Mouse (Mus musculus) intestine, embryonic 15.5 days (tissue): ENCODE measurements around the gene Hist1h4i. TPM values are rescaled to one million over a fixed set of nuclear protein-coding genes. Genes with fewer than 3 reads are reported as not detected.
A peak's percentile ranks its signal among the peaks of the same experiment; 100 is the strongest.
"Not testable (repeated sequence)": the region's sequence is repeated elsewhere in the genome, so short reads cannot be mapped to it uniquely, and the experiment has no call there.

Experiments used
- ATAC-seq: fragments of 200-750 bp; cut with Nextera tagmentation; 2 replicates; pipeline ENCODE4 v1.8.0; 2017; ENCODE audit warnings: moderate TSS enrichment, moderate library complexity
- H3K27ac ChIP-seq: fragments of 300-500 bp; sonication (generic); 2 replicates; pipeline ENCODE4 v1.5.1; 2015; ENCODE audit warnings: mild to moderate bottlenecking, inconsistent platforms
- H3K27me3 ChIP-seq: fragments of 300-500 bp; sonication (generic); replicated peaks from 2 replicates; pipeline ENCODE4 v1.6.1; 2015; ENCODE audit warnings: inconsistent platforms
- H3K36me3 ChIP-seq: fragments of 300-500 bp; sonication (generic); 2 replicates; pipeline ENCODE4 v1.6.1; 2015; ENCODE audit warnings: inconsistent platforms
- H3K4me1 ChIP-seq: fragments of 300-500 bp; sonication (generic); replicated peaks from 2 replicates; pipeline ENCODE4 v1.6.1; 2015; ENCODE audit warnings: inconsistent platforms
- H3K4me2 ChIP-seq: fragments of 300-500 bp; sonication (generic); replicated peaks from 2 replicates; pipeline ENCODE4 v1.6.1; 2015; ENCODE audit warnings: mild to moderate bottlenecking, inconsistent platforms
- H3K4me3 ChIP-seq: fragments of 300-500 bp; sonication (generic); replicated peaks from 2 replicates; pipeline ENCODE4 v1.5.1; 2015; ENCODE audit warnings: inconsistent platforms
- H3K9ac ChIP-seq: fragments of 300-500 bp; sonication (generic); 2 replicates; pipeline ENCODE4 v1.6.1; 2015; ENCODE audit warnings: inconsistent platforms
- H3K9me3 ChIP-seq: fragments of 300-500 bp; sonication (generic); 2 replicates; pipeline ENCODE4 v1.6.1; 2016; ENCODE audit warnings: inconsistent platforms
- WGBS: fragments of 180-500 bp; shearing (Covaris S2); methylation state at CpG from one replicate; pipeline ENCODE4 v1.1.7; 2015; 5-methylcytosine and 5-hydroxymethylcytosine counted together
- polyA plus RNA-seq: library from polyadenylated mRNA; unstranded; fragments of >200 nt; fragmentation: Nextera tagmentation; extraction: Ambion mirVana; gene quantifications from 2 replicates; pipeline ENCODE4 v1.2.1, GENCODE M21; 2015

Hist1h4i gene
- polyA plus RNA-seq, 1 experiment from 2014 or later = 21.0 TPM

DNA sequence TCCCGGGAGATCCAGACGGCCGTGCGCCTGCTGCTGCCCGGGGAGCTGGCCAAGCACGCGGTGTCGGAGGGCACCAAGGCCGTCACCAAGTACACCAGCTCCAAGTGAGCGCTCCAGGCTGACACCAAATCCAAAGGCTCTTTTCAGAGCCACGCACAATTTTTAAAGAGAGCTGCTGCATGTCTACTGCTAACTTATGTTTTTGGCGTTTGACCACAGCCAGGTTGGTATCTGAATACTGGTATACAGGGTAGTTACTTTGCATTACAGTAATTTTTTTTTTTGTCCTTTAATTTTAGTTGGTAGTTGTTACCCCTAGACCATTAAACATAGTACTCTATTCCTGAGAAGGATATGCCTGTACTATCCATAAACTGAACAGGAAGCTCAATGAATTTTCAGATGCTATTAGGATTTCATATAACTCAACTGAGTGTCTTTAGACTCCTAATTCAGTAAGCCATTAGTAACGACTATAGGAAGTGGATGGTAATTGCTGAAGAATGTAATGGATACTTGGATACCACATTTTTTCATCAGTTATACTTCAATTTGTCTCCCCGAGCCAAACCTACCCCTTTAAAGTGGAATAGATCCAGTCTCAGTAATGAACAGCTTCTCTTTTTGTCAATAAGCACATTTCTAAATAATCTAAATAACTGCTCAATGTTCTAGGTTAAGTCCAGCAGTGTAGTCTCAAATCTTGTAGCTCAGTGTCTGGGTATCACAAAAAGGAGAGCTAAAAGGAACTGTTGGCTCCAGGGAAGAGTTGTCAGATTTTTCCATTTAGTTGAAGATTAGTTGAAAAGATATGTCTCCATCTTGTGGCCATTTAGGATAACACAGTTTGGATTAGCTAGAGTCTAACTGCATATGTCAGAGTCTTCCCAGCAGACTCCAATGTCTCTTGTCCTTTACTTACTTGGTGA, 2.6 kb upstream of the Hist1h4i start:
- peak; percentile 14 for ATAC-seq
- WGBS = 1% methylated on average over 12 of the region's 14 CpGs

DNA sequence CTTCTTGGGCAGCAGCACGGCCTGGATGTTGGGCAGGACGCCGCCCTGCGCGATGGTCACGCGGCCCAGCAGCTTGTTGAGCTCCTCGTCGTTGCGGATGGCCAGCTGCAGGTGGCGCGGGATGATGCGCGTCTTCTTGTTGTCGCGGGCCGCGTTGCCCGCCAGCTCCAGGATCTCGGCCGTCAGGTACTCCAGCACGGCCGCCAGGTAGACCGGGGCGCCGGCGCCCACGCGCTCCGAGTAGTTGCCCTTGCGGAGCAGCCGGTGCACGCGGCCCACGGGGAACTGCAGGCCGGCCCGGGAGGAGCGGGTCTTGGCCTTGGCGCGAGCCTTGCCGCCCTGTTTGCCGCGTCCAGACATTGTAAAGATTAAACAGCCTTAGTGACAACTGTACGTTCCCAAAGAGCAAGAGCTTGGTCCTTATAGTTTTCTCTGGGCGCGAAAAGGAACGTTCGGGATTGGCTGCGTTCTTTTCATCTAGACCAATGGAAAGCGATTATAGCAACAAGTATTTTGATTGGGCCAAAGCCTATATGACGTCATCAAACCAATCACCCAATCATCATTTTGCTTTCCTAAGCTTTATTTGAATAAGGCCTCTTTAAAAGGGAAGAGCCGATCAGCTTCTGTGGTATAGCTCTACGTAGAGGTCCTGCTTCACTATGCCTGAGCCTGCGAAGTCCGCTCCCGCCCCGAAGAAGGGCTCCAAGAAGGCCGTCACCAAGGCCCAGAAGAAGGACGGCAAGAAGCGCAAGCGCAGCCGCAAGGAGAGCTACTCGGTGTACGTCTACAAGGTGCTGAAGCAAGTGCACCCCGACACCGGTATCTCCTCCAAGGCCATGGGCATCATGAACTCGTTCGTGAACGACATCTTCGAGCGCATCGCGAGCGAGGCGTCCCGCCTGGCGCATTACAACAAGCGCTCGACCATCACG, 1.7 kb upstream of the Hist1h4i start, which contains the start of the genes Hist1h2ag and Hist1h2bj:
Gene Hist1h2ag, minus strand, starts transcription at position 377 of the 935 bp plus-strand sequence.
Gene Hist1h2bj, plus strand, starts transcription at position 647 of the 935 bp plus-strand sequence.
- not testable (repeated sequence) for H3K36me3 ChIP-seq, H3K27me3 ChIP-seq, H3K9me3 ChIP-seq, H3K4me1 ChIP-seq
- peak within 1 kb of the TSS; percentile 56 for H3K9ac ChIP-seq
- H3K4me2 ChIP-seq = peak within 1 kb of the TSS; percentile 58
- peak within 1 kb of the TSS; percentile 87 for H3K27ac ChIP-seq
- under 1% methylated on average over 49 of the region's 80 CpGs for whole genome bisulfite sequencing
- H3K4me3 ChIP-seq = peak within 1 kb of the TSS; percentile 34
- ATAC-seq = peak; percentile 93

More for the DNA sequence above, 2.6 kb upstream of the Hist1h4i start:
- Histone ChIP-seq H3K4me3 (peak overlapping the region; percentile 28), H3K9ac (peak overlapping the region; percentile 37), H3K4me2 (peak overlapping the region; percentile 57), H3K27ac (peak overlapping the region; percentile 79), H3K36me3 (no peaks in the 10 kb centered on the region), H3K4me1 (peaks cover 6% of the 10 kb centered on the region; the same call in 1 of the 2 replicates), H3K27me3 (no peaks in the 10 kb centered on the region), H3K9me3 (no peaks in the 10 kb centered on the region)

GRCm38 (mm10) chr13:22041651-22042567, 747 bp upstream of the Hist1h4i start:
- Histone ChIP-seq H3K4me1 (peaks cover 6% of the 10 kb centered on the region; the same call in 1 of the 2 replicates), H3K4me3 (peak overlapping the region; percentile 34), H3K36me3 (no peaks in the 10 kb centered on the region), H3K4me2 (peak overlapping the region; percentile 58), H3K27ac (peak overlapping the region; percentile 87), H3K9ac (peak overlapping the region; percentile 56), H3K27me3 (no peaks in the 10 kb centered on the region), H3K9me3 (no peaks in the 10 kb centered on the region)
- ATAC-seq = no peak
- 3% methylated on average over 13 of the region's 13 CpGs for WGBS

DNA sequence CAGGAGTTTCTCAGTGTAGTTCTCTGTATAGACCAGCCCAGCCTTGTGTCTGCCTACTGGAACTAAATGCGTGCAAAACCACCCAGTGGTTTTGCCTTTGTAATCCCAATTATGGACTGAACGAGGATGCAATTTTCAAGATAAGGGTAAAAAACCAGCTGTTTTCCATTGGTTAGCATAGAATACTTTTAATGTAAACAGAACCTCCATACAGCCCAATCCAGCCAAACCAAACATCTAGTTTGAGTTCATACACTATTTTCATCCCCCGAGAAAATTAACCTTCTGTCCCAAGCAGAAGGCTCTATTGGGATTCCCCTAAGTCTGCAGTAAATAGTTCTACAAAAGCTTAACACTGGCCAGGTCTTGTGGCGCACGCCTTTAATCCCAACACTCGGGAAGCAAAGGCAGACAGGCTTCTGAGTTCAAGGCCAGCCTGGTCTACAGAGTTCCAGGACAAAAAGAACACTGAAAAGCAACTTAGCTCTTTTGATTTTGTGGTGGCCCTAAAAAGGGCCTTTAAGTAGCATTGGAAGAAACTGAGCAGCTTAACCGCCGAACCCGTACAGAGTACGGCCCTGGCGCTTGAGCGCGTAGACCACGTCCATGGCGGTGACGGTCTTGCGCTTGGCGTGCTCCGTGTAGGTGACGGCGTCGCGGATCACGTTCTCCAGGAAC, 559 bp downstream of the Hist1h4i start:
- H3K9ac ChIP-seq = peak overlapping the region; percentile 30
- under 1% methylated on average over 23 of the region's 24 CpGs for WGBS
- H3K27ac ChIP-seq = peak overlapping the region; percentile 84
- no peaks in the 10 kb centered on the region for H3K9me3 ChIP-seq
- no peaks in the 10 kb centered on the region for H3K36me3 ChIP-seq
- peak overlapping the region; percentile 58 for H3K4me2 ChIP-seq
- no peaks in the 10 kb centered on the region for H3K27me3 ChIP-seq
- H3K4me1 ChIP-seq = peaks cover 10% of the 10 kb centered on the region; the same call in 1 of the 2 replicates
- peak; percentile 27 for ATAC-seq
- peak overlapping the region; percentile 32 for H3K4me3 ChIP-seq

DNA sequence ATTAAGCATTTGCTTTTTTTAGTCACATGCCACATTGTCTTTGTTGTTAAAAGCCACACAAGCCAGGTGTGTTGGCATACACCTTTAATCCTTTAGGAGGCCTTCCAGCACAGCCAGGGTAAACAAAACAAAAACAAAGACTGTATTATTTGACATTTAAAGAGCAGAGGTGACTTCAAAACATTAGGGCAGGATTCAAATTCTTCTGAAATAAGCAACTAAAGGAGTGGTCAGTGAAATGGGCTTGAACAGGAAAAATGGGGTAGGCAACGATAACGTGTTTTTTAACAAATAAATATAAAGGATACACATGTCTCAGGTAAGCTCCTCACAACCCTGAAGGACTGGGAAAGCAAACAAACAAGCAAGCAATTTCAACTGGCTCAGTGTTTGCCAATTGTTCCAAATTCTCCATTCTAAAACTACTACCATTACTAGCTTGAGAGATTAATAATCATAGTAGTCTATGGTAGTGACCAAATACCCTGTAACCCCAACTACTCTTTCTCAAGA, 1.2 kb downstream of the Hist1h4i start:
- H3K9me3 ChIP-seq = no peaks in the 10 kb centered on the region
- H3K36me3 ChIP-seq = no peaks in the 10 kb centered on the region
- H3K27ac ChIP-seq = peak overlapping the region; percentile 84
- peaks cover 10% of the 10 kb centered on the region; the same call in 1 of the 2 replicates for H3K4me1 ChIP-seq
- WGBS = 0% methylated on average over 2 of the region's 2 CpGs
- peak overlapping the region; percentile 58 for H3K4me2 ChIP-seq
- peak overlapping the region; percentile 30; the same call in 1 of the 2 replicates for H3K9ac ChIP-seq
- no peak for ATAC-seq
- no peaks in the 10 kb centered on the region for H3K27me3 ChIP-seq
- peak overlapping the region; percentile 32 for H3K4me3 ChIP-seq

DNA sequence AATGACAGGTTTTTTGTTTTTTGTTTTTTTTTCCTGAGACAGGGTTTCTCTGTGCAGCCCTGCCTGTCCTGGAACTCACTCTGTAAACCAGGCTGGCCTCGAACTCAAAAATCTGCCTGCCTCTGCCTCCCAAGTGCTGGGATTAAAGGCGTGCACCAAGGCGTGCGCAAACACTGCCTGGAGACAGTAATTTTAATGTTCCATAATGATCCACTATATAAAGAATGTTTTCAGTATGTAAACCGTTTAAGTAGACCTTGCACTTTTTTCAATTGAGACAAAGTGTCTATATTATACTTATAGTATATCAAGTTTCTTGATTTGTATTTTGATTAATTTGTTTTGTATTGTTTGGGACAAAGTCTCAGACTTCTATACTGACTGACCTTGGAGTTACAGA, 1.8 kb downstream of the Hist1h4i start:
- WGBS = 63% methylated on average over 5 of the region's 5 CpGs
- Histone ChIP-seq H3K4me2 (no peak overlapping the region), H3K27ac (no peak overlapping the region)

GRCm38 (mm10) chr13:22037415-22037814, 3.7 kb downstream of the Hist1h4i start:
- no peaks in the 10 kb centered on the region for H3K9me3 ChIP-seq

More for the DNA sequence above, 1.8 kb downstream of the Hist1h4i start:
- Histone ChIP-seq H3K36me3 (no peaks in the 10 kb centered on the region), H3K4me3 (no peak overlapping the region), H3K4me1 (peaks cover 7% of the 10 kb centered on the region; the same call in 1 of the 2 replicates), H3K9ac (no peak overlapping the region), H3K27me3 (no peaks in the 10 kb centered on the region), H3K9me3 (no peaks in the 10 kb centered on the region)
- no peak for ATAC-seq

GRCm38 (mm10) chr13:22036986-22037385, 4.2 kb downstream of the Hist1h4i start:
- H3K36me3 ChIP-seq = no peaks in the 10 kb centered on the region
- no peak for ATAC-seq
- peak overlapping the region; percentile 86 for H3K27ac ChIP-seq
- H3K9me3 ChIP-seq = no peaks in the 10 kb centered on the region
- H3K4me2 ChIP-seq = peak overlapping the region; percentile 68
- no peaks in the 10 kb centered on the region for H3K27me3 ChIP-seq
- 0 out of 2 replicates have a peak overlapping the region, but pooled peaks have one; percentile 41 for H3K9ac ChIP-seq
- 56% methylated on average over 3 of the region's 3 CpGs for WGBS
- H3K4me1 ChIP-seq = 0 out of 2 replicates have a peak, but pooled peaks cover 5% of the 10 kb centered on the region
- H3K4me3 ChIP-seq = peak overlapping the region; percentile 31

More at GRCm38 (mm10) chr13:22037415-22037814, 3.7 kb downstream of the Hist1h4i start:
- no peak for ATAC-seq
- Histone ChIP-seq H3K4me1 (0 out of 2 replicates have a peak, but pooled peaks cover 5% of the 10 kb centered on the region), H3K36me3 (no peaks in the 10 kb centered on the region), H3K4me3 (no peak overlapping the region), H3K27ac (no peak overlapping the region), H3K4me2 (no peak overlapping the region), H3K9ac (no peak overlapping the region), H3K27me3 (no peaks in the 10 kb centered on the region)
- WGBS = 52% methylated on average over 2 of the region's 2 CpGs

DNA sequence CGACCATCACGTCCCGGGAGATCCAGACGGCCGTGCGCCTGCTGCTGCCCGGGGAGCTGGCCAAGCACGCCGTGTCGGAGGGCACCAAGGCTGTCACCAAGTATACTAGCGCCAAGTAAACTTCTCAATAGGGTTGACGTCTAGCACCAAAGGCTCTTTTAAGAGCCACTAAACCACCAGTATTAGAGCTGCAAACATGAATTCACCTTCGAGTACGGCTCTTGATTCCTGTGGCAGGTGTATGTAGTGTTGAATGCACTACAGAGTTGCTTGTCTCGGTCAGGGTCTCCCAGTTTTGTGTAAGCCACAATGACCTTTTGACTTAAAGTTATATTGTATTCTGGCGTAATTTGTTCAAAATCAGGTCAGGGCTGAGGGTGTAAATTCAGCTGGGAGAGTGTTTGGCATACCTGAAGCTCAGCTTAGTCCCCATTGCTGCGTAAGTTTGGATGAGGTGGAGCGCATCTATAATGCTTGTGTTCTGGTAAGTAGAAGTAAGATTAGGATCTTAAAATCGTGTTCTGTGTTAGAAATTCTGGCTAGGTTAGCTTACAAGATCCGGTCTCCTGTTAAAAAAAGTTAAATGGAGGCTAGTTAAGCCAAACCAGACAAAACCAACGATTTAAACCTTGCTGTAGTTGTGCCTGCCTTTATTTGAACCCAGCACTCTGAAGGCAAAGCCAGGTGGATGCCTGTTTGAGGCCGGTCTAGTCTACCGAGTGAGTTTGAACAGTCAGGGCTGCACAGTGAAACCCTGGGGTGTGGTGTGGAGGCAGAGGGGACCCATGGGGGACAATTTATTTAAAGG, 4.8 kb downstream of the Hist1h4i start:
- 2% methylated on average over 23 of the region's 23 CpGs for WGBS
- Histone ChIP-seq H3K27ac (peak overlapping the region; percentile 86), H3K36me3 (no peaks in the 10 kb centered on the region), H3K9ac (peak overlapping the region; percentile 41), H3K4me2 (peak overlapping the region; percentile 68), H3K4me1 (0 out of 2 replicates have a peak, but pooled peaks cover 5% of the 10 kb centered on the region), H3K27me3 (no peaks in the 10 kb centered on the region), H3K4me3 (peak overlapping the region; percentile 31), H3K9me3 (no peaks in the 10 kb centered on the region)
- ATAC-seq = peak; percentile 11
